Comparison of ENCODE assay signal across 9 mouse cellular contexts in genomic region chr7:16890536-16890935, GRCm38 (mm10). TPM values are rescaled to one million over a fixed set of nuclear protein-coding genes. Genes with fewer than 3 reads are reported as not detected.
A peak's percentile ranks its signal among the peaks of the same experiment; 100 is the strongest.
DNase-seq lines count a peak whose midpoint lies in the region; ATAC-seq and TF ChIP-seq lines count a peak whose summit lies in the region.
"Had no signal": no experiment of that assay in that cellular context is flagged by ENCODE, and none has a peak within 500 bp of the region (broad histone marks: within the 10 kb centered on the region; RNA-seq: fewer than 3 reads in every experiment).

No protein-coding gene starts in this region.

- no peak for DNase-seq in lung, adult 2 months
- no peak for DNase-seq in lung, adult 18-20 months
- peak; percentile 71 for DNase-seq in kidney, postnatal 0 days (ENCODE audit: low spot score)
- DNase-seq in cerebellum, adult 2 months: no peak
- no peak for DNase-seq in spleen, adult 18-20 months
- DNase-seq in adrenal gland, adult 8-10 months: no peak

- peak overlapping the region; percentile 40 for H3K9ac ChIP-seq in heart, embryonic 11.5 days (ENCODE audit: low read depth, low read length)
- H3K9ac ChIP-seq in kidney, postnatal 0 days (ENCODE audit: low read depth, low read length): no peak overlapping the region
- H3K9ac ChIP-seq in neural tube, embryonic 15.5 days (replicated peaks): no peak overlapping the region

- no peak for TF ChIP-seq CTCF in lung, adult 2 months (IDR thresholded peaks at IDR 0.05; ENCODE audit: insufficient read depth, low read length)
- TF ChIP-seq CTCF in kidney, postnatal 0 days (IDR thresholded peaks at IDR 0.05; ENCODE audit: low read depth): no peak
- no peak for TF ChIP-seq CTCF in cerebellum, adult 2 months (IDR thresholded peaks at IDR 0.05; ENCODE audit: borderline replicate concordance, insufficient read depth, low read depth, low read length)

- 0 out of 2 replicates have a peak, but pooled peaks cover 2% of the 10 kb centered on the region for H3K4me1 ChIP-seq in lung, adult 2 months (ENCODE audit: control insufficient read depth, insufficient read depth, low read length)
- peaks cover 20% of the 10 kb centered on the region for H3K4me1 ChIP-seq in heart, embryonic 11.5 days (ENCODE audit: control insufficient read depth, insufficient read depth, low read length)
- no peaks in the 10 kb centered on the region for H3K4me1 ChIP-seq in kidney, postnatal 0 days (replicated peaks; ENCODE audit: insufficient read depth, low read length)
- H3K4me1 ChIP-seq in neural tube, embryonic 15.5 days: peaks cover 31% of the 10 kb centered on the region
- peaks cover 3% of the 10 kb centered on the region; the same call in 1 of the 2 replicates for H3K4me1 ChIP-seq in cerebellum, adult 2 months (ENCODE audit: control insufficient read depth, insufficient read depth, low read length)

- H3K9me3 ChIP-seq in heart, embryonic 11.5 days (replicated peaks; ENCODE audit: control insufficient read depth, low read length): peaks cover 6% of the 10 kb centered on the region
- H3K9me3 ChIP-seq in kidney, postnatal 0 days (replicated peaks; ENCODE audit: low read length): peaks cover 5% of the 10 kb centered on the region; the same call in 1 of the 2 replicates
- no peaks in the 10 kb centered on the region for H3K9me3 ChIP-seq in neural tube, embryonic 15.5 days (replicated peaks)

- H3K4me3 ChIP-seq in lung, adult 2 months (replicated peaks; ENCODE audit: extremely low read depth, low read depth, low read length): peak overlapping the region; percentile 22
- H3K4me3 ChIP-seq in heart, embryonic 11.5 days (ENCODE audit: low read depth, low read length): peak overlapping the region; percentile 22
- H3K4me3 ChIP-seq in kidney, postnatal 0 days (replicated peaks; ENCODE audit: low read depth, low read length): no peak overlapping the region
- H3K4me3 ChIP-seq in neural tube, embryonic 15.5 days (replicated peaks): no peak overlapping the region
- no peak overlapping the region for H3K4me3 ChIP-seq in cerebellum, adult 2 months (replicated peaks; ENCODE audit: insufficient read depth, low read depth, low read length)
- H3K4me3 ChIP-seq: erythroblast, embryonic 14.5 days had no signal

- peaks cover 41% of the 10 kb centered on the region for H3K27me3 ChIP-seq in heart, embryonic 11.5 days (ENCODE audit: control insufficient read depth, insufficient read depth, low read length)
- H3K27me3 ChIP-seq in kidney, postnatal 0 days (ENCODE audit: insufficient read depth, low read length): peaks cover 7% of the 10 kb centered on the region; the same call in 1 of the 2 replicates
- H3K27me3 ChIP-seq in neural tube, embryonic 15.5 days (replicated peaks): peaks cover 48% of the 10 kb centered on the region
- H3K27me3 ChIP-seq in cerebellum, adult 2 months (ENCODE audit: control insufficient read depth, insufficient read depth, low read length): no peaks in the 10 kb centered on the region

- no peak for ATAC-seq in heart, embryonic 11.5 days (replicated peaks; ENCODE audit: insufficient number of reproducible peaks, low FRiP score, low TSS enrichment)
- no peak for ATAC-seq in kidney, postnatal 0 days (replicated peaks; ENCODE audit: low FRiP score, low read depth)
- no peak for ATAC-seq in neural tube, embryonic 15.5 days (ENCODE audit: low FRiP score)

- no peak for TF ChIP-seq POLR2A in lung, adult 2 months (IDR thresholded peaks at IDR 0.05; ENCODE audit: borderline replicate concordance, extremely low read depth, low read depth, low read length)
- no peak for TF ChIP-seq POLR2A in cerebellum, adult 2 months (IDR thresholded peaks at IDR 0.05; ENCODE audit: borderline replicate concordance, insufficient read depth, low read length)

- 48% methylated on average over 6 of the region's 6 CpGs for WGBS in lung, adult 2 months
- 13% methylated on average over 6 of the region's 6 CpGs for WGBS in heart, embryonic 11.5 days (ENCODE audit: insufficient replicate concordance)
- WGBS in kidney, postnatal 0 days: 26% methylated on average over 6 of the region's 6 CpGs
- WGBS in neural tube, embryonic 15.5 days: 46% methylated on average over 6 of the region's 6 CpGs
- 39% methylated on average over 6 of the region's 6 CpGs for WGBS in cerebellum, adult 2 months

- H3K36me3 ChIP-seq in heart, embryonic 11.5 days (ENCODE audit: control insufficient read depth, insufficient read depth, low read length): peaks cover 24% of the 10 kb centered on the region
- H3K36me3 ChIP-seq in kidney, postnatal 0 days (ENCODE audit: insufficient read depth, low read length): peaks cover 8% of the 10 kb centered on the region; the same call in 1 of the 2 replicates
- peaks cover 19% of the 10 kb centered on the region for H3K36me3 ChIP-seq in neural tube, embryonic 15.5 days

- peak overlapping the region; percentile 85 for H3K27ac ChIP-seq in heart, embryonic 11.5 days (ENCODE audit: low read depth, low read length)
- peak overlapping the region; percentile 89 for H3K27ac ChIP-seq in kidney, postnatal 0 days
- H3K27ac ChIP-seq in neural tube, embryonic 15.5 days (replicated peaks): no peak overlapping the region; the same call in 1 of the 2 replicates
- H3K27ac ChIP-seq in cerebellum, adult 2 months (ENCODE audit: insufficient read depth, low read length): no peak overlapping the region

- peak overlapping the region; percentile 65 for H3K4me2 ChIP-seq in heart, embryonic 11.5 days
- H3K4me2 ChIP-seq in kidney, postnatal 0 days (ENCODE audit: low read length): peak overlapping the region; percentile 69; the same call in 1 of the 2 replicates
- peak overlapping the region; percentile 64 for H3K4me2 ChIP-seq in neural tube, embryonic 15.5 days

RNA-seq across cellular contexts. Expression of gene Gng8, which starts 1.1 kb away (rescaled TPM):
- polyA plus RNA-seq in lung, adult 2 months (2012; rRNA removed): 12.5 and 27.7 TPM in 2 replicates
- 3.5 and 4.2 TPM in 2 replicates for polyA plus RNA-seq in heart, embryonic 11.5 days (2014; fragmentation: Nextera tagmentation; extraction: Ambion mirVana)
- 7.3 and 8.9 TPM in 2 replicates for polyA plus RNA-seq in kidney, postnatal 0 days (2015; fragmentation: Nextera tagmentation; extraction: Ambion mirVana)
- polyA plus RNA-seq in neural tube, embryonic 15.5 days (2015; fragmentation: Nextera tagmentation; extraction: Ambion mirVana): 4.0 and 4.1 TPM in 2 replicates
- polyA plus RNA-seq in cerebellum, adult 2 months (2012; rRNA removed): 10.0 and 14.0 TPM in 2 replicates
- 1 to 10 TPM in 1 of 4 experiments, under 1 TPM in 1, not detected in 2; 1.00 to 1.0 TPM for total RNA-seq in adrenal gland, adult 8-10 months (2022)
- polyA plus RNA-seq: erythroblast, embryonic 14.5 days had no signal

RNA-seq across cellular contexts. Expression of gene Dact3, which starts 15.4 kb away (rescaled TPM):
- 31.7 and 41.1 TPM in 2 replicates for polyA plus RNA-seq in lung, adult 2 months (2012; rRNA removed)
- polyA plus RNA-seq in heart, embryonic 11.5 days (2014; fragmentation: Nextera tagmentation; extraction: Ambion mirVana): 9.5 and 10.6 TPM in 2 replicates
- polyA plus RNA-seq in kidney, postnatal 0 days (2015; fragmentation: Nextera tagmentation; extraction: Ambion mirVana): 3.7 and 4.3 TPM in 2 replicates
- polyA plus RNA-seq in neural tube, embryonic 15.5 days (2015; fragmentation: Nextera tagmentation; extraction: Ambion mirVana): 3.7 and 4.8 TPM in 2 replicates
- 60.8 and 68.2 TPM in 2 replicates for polyA plus RNA-seq in cerebellum, adult 2 months (2012; rRNA removed)
- total RNA-seq in adrenal gland, adult 8-10 months (2022): 1 to 10 TPM; 4.2 to 5.9 (median 4.6) TPM

RNA-seq across cellular contexts. Expression of gene Ptgir, which starts 15.8 kb away (rescaled TPM):
- 9.8 and 10.4 TPM in 2 replicates for polyA plus RNA-seq in lung, adult 2 months (2012; rRNA removed)
- 0.19 and 0.34 TPM in 2 replicates for polyA plus RNA-seq in heart, embryonic 11.5 days (2014; fragmentation: Nextera tagmentation; extraction: Ambion mirVana)
- polyA plus RNA-seq in kidney, postnatal 0 days (2015; fragmentation: Nextera tagmentation; extraction: Ambion mirVana): 2.2 and 2.3 TPM in 2 replicates
- polyA plus RNA-seq in neural tube, embryonic 15.5 days (2015; fragmentation: Nextera tagmentation; extraction: Ambion mirVana): 1.1 and 1.3 TPM in 2 replicates
- polyA plus RNA-seq in cerebellum, adult 2 months (2012; rRNA removed): 0.11 TPM in 2 replicates
- total RNA-seq in adrenal gland, adult 8-10 months (2022): 1 to 10 TPM; 2.4 to 3.3 (median 2.6) TPM

RNA-seq across cellular contexts. Expression of gene Calm3, which starts 33.4 kb away (rescaled TPM):
- 279 and 310 TPM in 2 replicates for polyA plus RNA-seq in lung, adult 2 months (2012; rRNA removed)
- polyA plus RNA-seq in heart, embryonic 11.5 days (2014; fragmentation: Nextera tagmentation; extraction: Ambion mirVana): 150 and 156 TPM in 2 replicates
- 134 and 136 TPM in 2 replicates for polyA plus RNA-seq in kidney, postnatal 0 days (2015; fragmentation: Nextera tagmentation; extraction: Ambion mirVana)
- 336 and 404 TPM in 2 replicates for polyA plus RNA-seq in neural tube, embryonic 15.5 days (2015; fragmentation: Nextera tagmentation; extraction: Ambion mirVana)
- polyA plus RNA-seq in cerebellum, adult 2 months (2012; rRNA removed): 1,355 and 1,504 TPM in 2 replicates
- total RNA-seq in adrenal gland, adult 8-10 months (2022): 100 to 1,000 TPM; 278 to 314 (median 294) TPM

RNA-seq across cellular contexts. Expression of gene Prkd2, which starts 47.8 kb away (rescaled TPM):
- polyA plus RNA-seq in lung, adult 2 months (2012; rRNA removed): 97.2 and 121 TPM in 2 replicates
- 10.8 and 11.6 TPM in 2 replicates for polyA plus RNA-seq in heart, embryonic 11.5 days (2014; fragmentation: Nextera tagmentation; extraction: Ambion mirVana)
- polyA plus RNA-seq in kidney, postnatal 0 days (2015; fragmentation: Nextera tagmentation; extraction: Ambion mirVana): 12.8 and 15.1 TPM in 2 replicates
- 5.0 and 8.4 TPM in 2 replicates for polyA plus RNA-seq in neural tube, embryonic 15.5 days (2015; fragmentation: Nextera tagmentation; extraction: Ambion mirVana)
- 6.5 and 7.5 TPM in 2 replicates for polyA plus RNA-seq in cerebellum, adult 2 months (2012; rRNA removed)
- 10 to 100 TPM; 17.0 to 27.1 (median 20.9) TPM for total RNA-seq in adrenal gland, adult 8-10 months (2022)

Comparison
In these comparisons a context has a peak if more than half of its experiments do, and no peak if none do; other contexts are left out.
1. H3K4me3 ChIP-seq: peak in lung, adult 2 months (single experiment) and heart, embryonic 11.5 days (single experiment); none in kidney, postnatal 0 days (single experiment), neural tube, embryonic 15.5 days (single experiment) and cerebellum, adult 2 months (single experiment).
2. H3K27ac ChIP-seq: peak in heart, embryonic 11.5 days (single experiment) and kidney, postnatal 0 days (single experiment); none in neural tube, embryonic 15.5 days (single experiment) and cerebellum, adult 2 months (single experiment).
3. Peak in every context shown above with its lines, with median percentiles within 50 percentile points of each other: H3K4me2 ChIP-seq.